Mouse (Mus musculus): ENCODE results near the gene Srgap1. TPM values are rescaled to one million over a fixed set of nuclear protein-coding genes. Genes with fewer than 3 reads are reported as not detected.

Gene Srgap1
- total RNA-seq, 2 experiments from 2014 or later: 1.6 TPM

GRCm38 (mm10) chr10:121962053-121962452 lies 85.1 kb downstream of the Srgap1 start:
- DNase-seq: no peak

GRCm38 (mm10) chr10:121961121-121961893 lies 85.8 kb downstream of the Srgap1 start:
- no peak for DNase-seq

- DNase-seq: no peak
Observed at GRCm38 (mm10) chr10:121958741-121959140, 88.4 kb downstream of the Srgap1 start.

GRCm38 (mm10) chr10:121956505-121956904 lies 90.6 kb downstream of the Srgap1 start:
- no peak for DNase-seq

- DNase-seq: no peak
Observed at GRCm38 (mm10) chr10:121955730-121956129, 91.4 kb downstream of the Srgap1 start.

GRCm38 (mm10) chr10:121954877-121955276 lies 92.2 kb downstream of the Srgap1 start:
- DNase-seq: no peak

- no peak for DNase-seq
Observed at GRCm38 (mm10) chr10:121953041-121953440, 94.1 kb downstream of the Srgap1 start.

GRCm38 (mm10) chr10:121946173-121946572 lies 100.9 kb downstream of the Srgap1 start:
- DNase-seq: no peak

GRCm38 (mm10) chr10:121931909-121932308 lies 115.2 kb downstream of the Srgap1 start:
- no peak for DNase-seq

GRCm38 (mm10) chr10:121926094-121926493 lies 121.0 kb downstream of the Srgap1 start:
- DNase-seq: no peak

GRCm38 (mm10) chr10:121919016-121919415 lies 128.1 kb downstream of the Srgap1 start:
- DNase-seq: no peak

- no peak for DNase-seq
Observed at GRCm38 (mm10) chr10:121918579-121918978, 128.5 kb downstream of the Srgap1 start.

GRCm38 (mm10) chr10:121915530-121915929 lies 131.6 kb downstream of the Srgap1 start:
- no peak for DNase-seq

- DNase-seq: peak; percentile 40 to 67
Observed at GRCm38 (mm10) chr10:121904137-121904536, 143.0 kb downstream of the Srgap1 start.

- peak; percentile 20 to 29 for DNase-seq
Observed at GRCm38 (mm10) chr10:121902651-121903050, 144.5 kb downstream of the Srgap1 start.

- no peak for DNase-seq
Observed at GRCm38 (mm10) chr10:121900772-121901171, 146.3 kb downstream of the Srgap1 start.

- no peak for DNase-seq
Observed at GRCm38 (mm10) chr10:121899706-121900105, 147.4 kb downstream of the Srgap1 start.

GRCm38 (mm10) chr10:121897835-121898370 lies 149.2 kb downstream of the Srgap1 start:
- DNase-seq: no peak

- DNase-seq: no peak
Observed at GRCm38 (mm10) chr10:121891390-121892067, 155.6 kb downstream of the Srgap1 start.

GRCm38 (mm10) chr10:121890061-121890460 lies 157.1 kb downstream of the Srgap1 start:
- DNase-seq: no peak

- peak in 1 of 2 experiments; percentile 18 for DNase-seq
Observed at GRCm38 (mm10) chr10:121886805-121887204, 160.3 kb downstream of the Srgap1 start.

GRCm38 (mm10) chr10:121885512-121886218 lies 161.4 kb downstream of the Srgap1 start:
- DNase-seq: no peak

- no peak for DNase-seq
Observed at GRCm38 (mm10) chr10:121882461-121882860, 164.7 kb downstream of the Srgap1 start.

Data from heart, adult 18-20 months (tissue).